In genomic region chr11:44564245-44564864, GRCm38 (mm10) we compare ENCODE assay signal across 24 mouse cellular contexts. TPM values are rescaled to one million over a fixed set of nuclear protein-coding genes. Genes with fewer than 3 reads are reported as not detected.
DNase-seq lines count a peak whose midpoint lies in the region; ATAC-seq and TF ChIP-seq lines count a peak whose summit lies in the region.
"Had no signal": no experiment of that assay in that cellular context is flagged by ENCODE, and none has a peak within 500 bp of the region (broad histone marks: within the 10 kb centered on the region; RNA-seq: fewer than 3 reads in every experiment).

No protein-coding gene starts in this region.

- H3K4me2 ChIP-seq in intestine, postnatal 0 days (replicated peaks; ENCODE audit: low read depth), result no peak overlapping the region
- no peak overlapping the region for H3K4me2 ChIP-seq in intestine, embryonic 15.5 days (replicated peaks)
- no peak overlapping the region for H3K4me2 ChIP-seq in lung, embryonic 16.5 days (ENCODE audit: low read depth, low read length)
- H3K4me2 ChIP-seq: embryonic facial prominence, embryonic 12.5 days; embryonic facial prominence, embryonic 15.5 days; forebrain, embryonic 15.5 days; heart, embryonic 13.5 days; hindbrain, embryonic 14.5 days had no signal

- peaks cover 60% of the 10 kb centered on the region for H3K36me3 ChIP-seq in intestine, postnatal 0 days (ENCODE audit: control insufficient read depth, insufficient read depth)
- peaks cover 35% of the 10 kb centered on the region for H3K36me3 ChIP-seq in intestine, embryonic 15.5 days
- peaks cover 42% of the 10 kb centered on the region for H3K36me3 ChIP-seq in lung, embryonic 16.5 days (ENCODE audit: control insufficient read depth, insufficient read depth, low read length)

- no peak overlapping the region for H3K4me3 ChIP-seq in intestine, postnatal 0 days (ENCODE audit: low read depth, low read length)
- no peak overlapping the region for H3K4me3 ChIP-seq in intestine, embryonic 15.5 days (replicated peaks)
- H3K4me3 ChIP-seq in lung, embryonic 16.5 days (ENCODE audit: low read length), result no peak overlapping the region
- H3K4me3 ChIP-seq in lung, adult 2 months (replicated peaks; ENCODE audit: extremely low read depth, low read depth, low read length), result no peak overlapping the region
- H3K4me3 ChIP-seq: embryonic facial prominence, embryonic 12.5 days; embryonic facial prominence, embryonic 15.5 days; forebrain, embryonic 15.5 days; heart, adult 2 months; heart, embryonic 13.5 days had no signal

- DNase-seq in lung, adult 2 months, result no peak
- DNase-seq in lung, postnatal 36 days, result peak; percentile 62
- no peak for DNase-seq in c-Kit-positive CD71-positive TER-119-positive erythroid progenitor cells, embryonic 14.5 days (ENCODE audit: low spot score)
- DNase-seq: adrenal gland, adult 8-10 months; adrenal gland, postnatal 25 days; cerebellum, adult 18-20 months; cerebellum, adult 9-11 months; cerebellum, postnatal 25 days; gastrocnemius, postnatal 25 days; heart, adult 2 months; heart, postnatal 14 days; heart, postnatal 4 days had no signal

- no peak for TF ChIP-seq CTCF in intestine, postnatal 0 days (IDR thresholded peaks at IDR 0.05; ENCODE audit: low read depth)
- TF ChIP-seq CTCF in lung, adult 2 months (IDR thresholded peaks at IDR 0.05; ENCODE audit: insufficient read depth, low read length), result no peak

- H3K9ac ChIP-seq in intestine, postnatal 0 days (ENCODE audit: low read depth, low read length), result no peak overlapping the region
- no peak overlapping the region for H3K9ac ChIP-seq in intestine, embryonic 15.5 days
- H3K9ac ChIP-seq in lung, embryonic 16.5 days (ENCODE audit: low read length), result no peak overlapping the region
- H3K9ac ChIP-seq: embryonic facial prominence, embryonic 12.5 days; embryonic facial prominence, embryonic 15.5 days; forebrain, embryonic 15.5 days; heart, embryonic 13.5 days; hindbrain, embryonic 14.5 days had no signal

- no peaks in the 10 kb centered on the region for H3K9me3 ChIP-seq in intestine, postnatal 0 days (ENCODE audit: control insufficient read depth)
- no peaks in the 10 kb centered on the region for H3K9me3 ChIP-seq in intestine, embryonic 15.5 days
- no peaks in the 10 kb centered on the region for H3K9me3 ChIP-seq in lung, embryonic 16.5 days (ENCODE audit: control insufficient read depth, low read length)
- H3K9me3 ChIP-seq: embryonic facial prominence, embryonic 15.5 days had no signal

- no peaks in the 10 kb centered on the region for H3K4me1 ChIP-seq in intestine, postnatal 0 days (replicated peaks; ENCODE audit: control insufficient read depth, insufficient read depth, low read length)
- H3K4me1 ChIP-seq in intestine, embryonic 15.5 days (replicated peaks), result no peaks in the 10 kb centered on the region
- peaks cover 6% of the 10 kb centered on the region; the same call in 1 of the 2 replicates for H3K4me1 ChIP-seq in lung, embryonic 16.5 days (replicated peaks; ENCODE audit: control insufficient read depth, insufficient read depth, low read length)
- H3K4me1 ChIP-seq in lung, adult 2 months (ENCODE audit: control insufficient read depth, insufficient read depth, low read length), result peaks cover 3% of the 10 kb centered on the region; the same call in 1 of the 2 replicates
- H3K4me1 ChIP-seq: embryonic facial prominence, embryonic 12.5 days; embryonic facial prominence, embryonic 15.5 days; forebrain, embryonic 15.5 days had no signal

- 86% methylated on average over 12 of the region's 12 CpGs for WGBS in intestine, postnatal 0 days
- WGBS in intestine, embryonic 15.5 days, result 93% methylated on average over 12 of the region's 12 CpGs
- WGBS in lung, embryonic 16.5 days, result 75% methylated on average over 12 of the region's 12 CpGs
- 71% methylated on average over 12 of the region's 12 CpGs for WGBS in lung, adult 2 months

- H3K27me3 ChIP-seq in intestine, postnatal 0 days (replicated peaks; ENCODE audit: control insufficient read depth, insufficient read depth, low read length), result no peaks in the 10 kb centered on the region
- no peaks in the 10 kb centered on the region for H3K27me3 ChIP-seq in intestine, embryonic 15.5 days (replicated peaks)
- H3K27me3 ChIP-seq in lung, embryonic 16.5 days (ENCODE audit: control insufficient read depth, insufficient read depth, low read depth, low read length), result no peaks in the 10 kb centered on the region
- H3K27me3 ChIP-seq: embryonic facial prominence, embryonic 12.5 days; embryonic facial prominence, embryonic 15.5 days; forebrain, embryonic 15.5 days; heart, embryonic 13.5 days had no signal

- 0 out of 2 replicates have a peak overlapping the region, but pooled peaks have one; percentile 3 for H3K27ac ChIP-seq in intestine, postnatal 0 days (ENCODE audit: low read depth, low read length)
- no peak overlapping the region for H3K27ac ChIP-seq in intestine, embryonic 15.5 days
- H3K27ac ChIP-seq in lung, embryonic 16.5 days (ENCODE audit: low read length), result peak overlapping the region; percentile 58
- H3K27ac ChIP-seq: embryonic facial prominence, embryonic 12.5 days; embryonic facial prominence, embryonic 15.5 days; forebrain, embryonic 15.5 days; heart, adult 2 months; heart, embryonic 13.5 days; hindbrain, embryonic 14.5 days; hindbrain, postnatal 0 days had no signal

- ATAC-seq in intestine, postnatal 0 days, result no peak
- ATAC-seq in intestine, embryonic 15.5 days, result no peak
- peak; percentile 70 for ATAC-seq in lung, embryonic 16.5 days (ENCODE audit: low read depth)
- ATAC-seq: activated CD4-positive, CD25-positive, alpha-beta regulatory T cell, adult 4 months; CD4-positive, CD25-positive, alpha-beta regulatory T cell, adult 4 months; forebrain, embryonic 15.5 days; hindbrain, postnatal 0 days; inflammation-experienced regulatory T-cells, adult 6 months had no signal

- TF ChIP-seq POLR2A in lung, adult 2 months (IDR thresholded peaks at IDR 0.05; ENCODE audit: borderline replicate concordance, extremely low read depth, low read depth, low read length), result no peak

RNA-seq across cellular contexts. Expression of gene Rnf145, which starts 45.6 kb away (rescaled TPM):
- 22.8 and 28.2 TPM in 2 replicates for polyA plus RNA-seq in intestine, postnatal 0 days (2015; fragmentation: Nextera tagmentation; extraction: Ambion mirVana)
- polyA plus RNA-seq in intestine, embryonic 15.5 days (2015; fragmentation: Nextera tagmentation; extraction: Ambion mirVana), result 52.1 and 54.8 TPM in 2 replicates
- 63.1 and 65.3 TPM in 2 replicates for polyA plus RNA-seq in lung, embryonic 16.5 days (2015; fragmentation: Nextera tagmentation; extraction: Ambion mirVana)
- polyA plus RNA-seq in lung, adult 2 months (2012; rRNA removed), result 104 and 266 TPM in 2 replicates

RNA-seq across cellular contexts. Expression of gene Ebf1, which starts 52.8 kb away (rescaled TPM):
- 4.0 and 4.3 TPM in 2 replicates for polyA plus RNA-seq in intestine, postnatal 0 days (2015; fragmentation: Nextera tagmentation; extraction: Ambion mirVana)
- polyA plus RNA-seq in intestine, embryonic 15.5 days (2015; fragmentation: Nextera tagmentation; extraction: Ambion mirVana), result 9.5 and 12.1 TPM in 2 replicates
- 11.9 and 12.8 TPM in 2 replicates for polyA plus RNA-seq in lung, embryonic 16.5 days (2015; fragmentation: Nextera tagmentation; extraction: Ambion mirVana)
- polyA plus RNA-seq in lung, adult 2 months (2012; rRNA removed), result 10.7 and 11.8 TPM in 2 replicates
